Mouse (Mus musculus): ENCODE measurements around the gene Hs6st3. TPM values are rescaled to one million over a fixed set of nuclear protein-coding genes. Genes with fewer than 3 reads are reported as not detected.

Hs6st3 gene
- polyA plus RNA-seq, 1 experiment from 2014 or later = 0.53 TPM

DNA sequence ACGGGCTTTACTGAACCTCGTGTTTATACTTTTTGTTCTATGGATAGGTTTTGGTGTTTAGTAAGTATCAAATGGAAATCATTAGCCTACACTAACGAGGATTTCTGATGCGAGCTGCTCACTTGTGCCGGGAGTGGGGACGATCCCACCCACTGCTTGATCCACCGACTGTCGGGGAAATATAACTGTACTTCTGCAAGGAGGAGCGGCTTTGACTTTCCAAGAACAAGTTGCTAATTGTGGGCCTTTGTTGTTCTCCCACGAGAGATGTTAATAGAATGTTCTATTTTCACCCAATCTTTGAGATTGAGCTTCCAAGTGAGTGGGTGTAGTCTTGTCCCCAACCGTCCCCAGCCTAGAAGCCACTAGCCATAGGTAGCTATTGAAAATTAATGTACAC is 209.1 kb downstream of the Hs6st3 start:
- H3K4me3 ChIP-seq (ENCODE audit: low read depth, low read length) = no peak overlapping the region
- no peaks in the 10 kb centered on the region for H3K36me3 ChIP-seq (ENCODE audit: control insufficient read depth, insufficient read depth, low read length)
- 90% methylated on average over 11 of the region's 11 CpGs for WGBS
- H3K9me3 ChIP-seq (ENCODE audit: control insufficient read depth, low read length) = no peaks in the 10 kb centered on the region
- H3K4me2 ChIP-seq (ENCODE audit: low read depth) = no peak overlapping the region
- DNase-seq (ENCODE audit: low spot score) (no peak), ATAC-seq (ENCODE audit: insufficient read depth, low FRiP score, low TSS enrichment) (no peak)
- H3K27me3 ChIP-seq (ENCODE audit: control insufficient read depth, insufficient read depth, low read length) = no peaks in the 10 kb centered on the region
- H3K27ac ChIP-seq (ENCODE audit: low read depth, low read length) = no peak overlapping the region
- no peaks in the 10 kb centered on the region for H3K4me1 ChIP-seq (ENCODE audit: control insufficient read depth, insufficient read depth, low read length)
- no peak overlapping the region for H3K9ac ChIP-seq (ENCODE audit: low read length)

DNA sequence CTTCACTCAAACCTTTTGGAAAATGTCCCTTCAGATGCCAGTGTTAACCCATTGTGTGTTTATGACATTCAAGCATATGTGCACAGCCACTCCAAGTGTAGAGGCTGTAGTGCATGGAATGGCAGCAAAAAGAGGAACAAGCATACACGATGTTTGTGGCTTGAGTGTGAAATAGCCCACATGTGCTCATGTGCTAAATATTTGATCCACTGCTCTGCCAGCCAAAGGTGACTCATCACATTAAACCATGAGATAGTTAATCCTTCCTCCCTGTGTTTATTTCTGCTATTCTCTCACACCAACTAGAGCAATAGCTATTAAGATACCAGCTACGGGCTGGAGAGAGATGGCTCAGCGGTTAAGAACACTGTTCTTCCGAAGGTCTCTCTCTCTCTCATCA is 223.3 kb downstream of the Hs6st3 start:
- Histone ChIP-seq H3K4me1 (ENCODE audit: control insufficient read depth, insufficient read depth, low read length) (no peaks in the 10 kb centered on the region), H3K4me2 (ENCODE audit: low read depth) (no peak overlapping the region), H3K9me3 (ENCODE audit: control insufficient read depth, low read length) (no peaks in the 10 kb centered on the region), H3K36me3 (ENCODE audit: control insufficient read depth, insufficient read depth, low read length) (no peaks in the 10 kb centered on the region), H3K9ac (ENCODE audit: low read length) (no peak overlapping the region), H3K4me3 (ENCODE audit: low read depth, low read length) (no peak overlapping the region), H3K27ac (ENCODE audit: low read depth, low read length) (no peak overlapping the region), H3K27me3 (ENCODE audit: control insufficient read depth, insufficient read depth, low read length) (no peaks in the 10 kb centered on the region)
- ATAC-seq (ENCODE audit: insufficient read depth, low FRiP score, low TSS enrichment) (no peak), DNase-seq (ENCODE audit: low spot score) (no peak)
- 95% methylated on average over 4 of the region's 4 CpGs for WGBS

DNA sequence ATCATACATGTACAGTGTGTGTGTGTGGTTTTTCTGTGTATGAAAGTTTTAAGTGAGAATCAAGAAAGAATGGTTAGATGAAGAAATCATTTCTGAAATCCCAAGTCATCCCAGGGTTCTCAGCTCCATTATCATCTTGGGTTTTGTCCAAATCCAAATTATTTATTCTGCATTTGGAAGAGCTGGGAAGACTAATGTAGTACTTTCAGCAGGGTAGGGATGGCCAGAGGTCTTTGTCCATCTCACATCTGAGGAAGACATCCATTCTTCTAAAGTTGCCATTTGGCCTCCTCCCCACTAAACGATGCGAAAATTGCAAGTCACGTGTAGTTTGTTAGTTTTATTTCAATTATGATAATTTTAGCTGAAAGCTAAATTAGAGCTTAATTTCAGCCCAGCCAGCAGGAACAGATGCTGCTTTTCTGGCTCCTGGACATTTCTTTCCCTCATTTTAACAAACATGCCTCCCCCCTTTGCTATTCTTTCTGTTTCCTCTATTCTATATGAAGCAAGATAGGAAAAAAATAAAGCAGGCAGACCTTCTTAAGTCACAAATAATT is 229.8 kb downstream of the Hs6st3 start:
- ATAC-seq (ENCODE audit: insufficient read depth, low FRiP score, low TSS enrichment) (no peak), DNase-seq (ENCODE audit: low spot score) (no peak)
- H3K36me3 ChIP-seq (ENCODE audit: control insufficient read depth, insufficient read depth, low read length) = no peaks in the 10 kb centered on the region
- H3K9ac ChIP-seq (ENCODE audit: low read length) = no peak overlapping the region
- no peaks in the 10 kb centered on the region for H3K27me3 ChIP-seq (ENCODE audit: control insufficient read depth, insufficient read depth, low read length)
- 86% methylated on average over 3 of the region's 3 CpGs for whole genome bisulfite sequencing
- no peak overlapping the region for H3K4me2 ChIP-seq (ENCODE audit: low read depth)
- no peaks in the 10 kb centered on the region for H3K4me1 ChIP-seq (ENCODE audit: control insufficient read depth, insufficient read depth, low read length)
- H3K4me3 ChIP-seq (ENCODE audit: low read depth, low read length) = no peak overlapping the region
- no peaks in the 10 kb centered on the region for H3K9me3 ChIP-seq (ENCODE audit: control insufficient read depth, low read length)
- H3K27ac ChIP-seq (ENCODE audit: low read depth, low read length) = no peak overlapping the region

DNA sequence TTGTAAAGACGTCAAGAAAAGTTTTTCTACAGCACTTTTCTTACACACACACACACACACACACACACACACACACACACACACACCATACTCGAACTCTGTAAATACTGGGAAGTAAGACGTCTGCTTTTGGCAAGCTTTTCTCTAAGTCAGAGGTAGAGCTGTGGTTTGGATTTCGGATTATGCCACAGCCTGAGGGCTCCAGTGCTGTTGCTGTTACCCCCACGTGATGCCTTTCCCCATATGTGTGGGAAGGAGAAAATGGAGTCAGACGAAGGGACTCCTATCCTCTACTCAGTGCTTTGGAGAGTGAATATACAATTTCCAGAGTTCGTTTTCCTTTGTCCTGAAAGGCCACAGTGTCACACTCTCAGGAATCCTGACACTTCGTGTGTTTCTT is 231.1 kb downstream of the Hs6st3 start:
- no peak overlapping the region for H3K4me3 ChIP-seq (ENCODE audit: low read depth, low read length)
- no peak for ATAC-seq (ENCODE audit: insufficient read depth, low FRiP score, low TSS enrichment)
- no peak overlapping the region for H3K4me2 ChIP-seq (ENCODE audit: low read depth)
- no peak overlapping the region for H3K9ac ChIP-seq (ENCODE audit: low read length)
- no peak for DNase-seq (ENCODE audit: low spot score)
- no peaks in the 10 kb centered on the region for H3K9me3 ChIP-seq (ENCODE audit: control insufficient read depth, low read length)
- 83% methylated on average over 8 of the region's 8 CpGs for WGBS
- H3K36me3 ChIP-seq (ENCODE audit: control insufficient read depth, insufficient read depth, low read length) = no peaks in the 10 kb centered on the region
- no peaks in the 10 kb centered on the region for H3K4me1 ChIP-seq (ENCODE audit: control insufficient read depth, insufficient read depth, low read length)
- H3K27ac ChIP-seq (ENCODE audit: low read depth, low read length) = no peak overlapping the region
- no peaks in the 10 kb centered on the region for H3K27me3 ChIP-seq (ENCODE audit: control insufficient read depth, insufficient read depth, low read length)

DNA sequence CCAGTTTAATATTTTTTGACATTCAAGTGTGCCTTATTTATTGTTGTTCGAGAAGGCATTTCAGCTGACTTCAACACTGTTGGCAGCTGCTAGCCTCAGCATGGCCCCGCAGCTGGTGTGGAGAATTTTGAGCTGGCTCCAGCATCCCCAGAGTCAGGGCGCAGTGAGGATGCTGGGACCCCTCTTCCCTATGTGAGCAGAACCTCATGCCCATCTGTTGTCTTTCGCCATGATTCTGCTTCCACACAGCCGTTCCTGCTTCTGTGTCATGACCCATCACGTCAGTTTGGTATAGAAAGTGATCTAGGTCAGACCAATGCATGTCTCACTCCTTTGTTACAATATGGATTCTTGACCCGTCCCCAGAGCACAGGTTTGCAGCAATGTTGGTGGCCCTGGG is 231.9 kb downstream of the Hs6st3 start:
- H3K4me3 ChIP-seq (ENCODE audit: low read depth, low read length) = no peak overlapping the region
- H3K4me2 ChIP-seq (ENCODE audit: low read depth) = no peak overlapping the region
- H3K36me3 ChIP-seq (ENCODE audit: control insufficient read depth, insufficient read depth, low read length) = no peaks in the 10 kb centered on the region
- H3K27ac ChIP-seq (ENCODE audit: low read depth, low read length) = no peak overlapping the region
- H3K27me3 ChIP-seq (ENCODE audit: control insufficient read depth, insufficient read depth, low read length) = no peaks in the 10 kb centered on the region
- 89% methylated on average over 7 of the region's 7 CpGs for WGBS
- H3K9me3 ChIP-seq (ENCODE audit: control insufficient read depth, low read length) = no peaks in the 10 kb centered on the region
- H3K4me1 ChIP-seq (ENCODE audit: control insufficient read depth, insufficient read depth, low read length) = no peaks in the 10 kb centered on the region
- ATAC-seq (ENCODE audit: insufficient read depth, low FRiP score, low TSS enrichment) = no peak
- DNase-seq (ENCODE audit: low spot score) = no peak
- H3K9ac ChIP-seq (ENCODE audit: low read length) = no peak overlapping the region

DNA sequence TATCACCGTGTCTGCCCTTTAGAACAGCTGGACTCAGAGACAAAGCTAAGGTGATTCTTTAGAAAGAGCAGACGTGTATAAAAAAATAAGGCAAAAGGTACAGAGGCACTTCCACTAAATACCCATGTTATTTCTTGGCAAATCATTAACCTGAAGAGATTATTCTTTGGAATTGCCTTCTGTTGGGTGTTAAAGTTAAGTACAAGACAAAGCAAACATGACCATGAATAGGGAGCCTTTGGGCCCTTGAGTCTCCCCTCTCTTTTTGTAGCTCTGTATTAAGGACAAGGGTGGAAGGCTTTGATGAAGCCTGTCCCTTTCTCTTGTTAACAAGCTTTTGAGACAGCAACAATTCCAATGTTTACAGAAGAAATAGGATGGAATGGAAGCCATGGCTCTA is 241.2 kb downstream of the Hs6st3 start:
- WGBS = 84% methylated on average over 2 of the region's 2 CpGs
- Histone ChIP-seq H3K9me3 (ENCODE audit: control insufficient read depth, low read length) (no peaks in the 10 kb centered on the region), H3K4me3 (ENCODE audit: low read depth, low read length) (no peak overlapping the region), H3K27ac (ENCODE audit: low read depth, low read length) (no peak overlapping the region), H3K4me1 (ENCODE audit: control insufficient read depth, insufficient read depth, low read length) (no peaks in the 10 kb centered on the region), H3K36me3 (ENCODE audit: control insufficient read depth, insufficient read depth, low read length) (no peaks in the 10 kb centered on the region), H3K9ac (ENCODE audit: low read length) (no peak overlapping the region), H3K4me2 (ENCODE audit: low read depth) (no peak overlapping the region), H3K27me3 (ENCODE audit: control insufficient read depth, insufficient read depth, low read length) (no peaks in the 10 kb centered on the region)
- ATAC-seq (ENCODE audit: insufficient read depth, low FRiP score, low TSS enrichment) (no peak), DNase-seq (ENCODE audit: low spot score) (no peak)

DNA sequence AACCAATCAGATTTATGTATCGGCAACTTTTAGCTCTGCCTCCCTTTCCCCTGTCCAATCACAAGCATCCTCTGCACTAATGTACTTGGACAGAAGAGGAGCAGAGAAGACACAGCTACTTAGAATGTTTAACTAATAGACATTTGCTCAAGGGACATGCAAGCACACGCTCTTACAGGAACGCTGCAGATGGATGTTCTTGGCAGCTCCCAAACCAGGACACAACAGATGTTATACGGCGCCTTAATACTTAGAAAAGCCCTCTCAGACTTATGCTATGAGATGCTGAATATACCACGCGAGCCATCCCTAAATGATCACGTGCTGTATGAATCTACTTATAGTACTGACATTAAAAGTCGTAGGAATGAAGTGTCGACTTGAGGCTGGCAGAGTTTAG is 263.5 kb downstream of the Hs6st3 start:
- 91% methylated on average over 10 of the region's 10 CpGs for WGBS
- H3K36me3 ChIP-seq (ENCODE audit: control insufficient read depth, insufficient read depth, low read length) = no peaks in the 10 kb centered on the region
- no peaks in the 10 kb centered on the region for H3K9me3 ChIP-seq (ENCODE audit: control insufficient read depth, low read length)
- no peaks in the 10 kb centered on the region for H3K4me1 ChIP-seq (ENCODE audit: control insufficient read depth, insufficient read depth, low read length)
- DNase-seq (ENCODE audit: low spot score) (no peak), ATAC-seq (ENCODE audit: insufficient read depth, low FRiP score, low TSS enrichment) (no peak)
- no peak overlapping the region for H3K4me2 ChIP-seq (ENCODE audit: low read depth)
- H3K27ac ChIP-seq (ENCODE audit: low read depth, low read length) = no peak overlapping the region
- no peak overlapping the region for H3K4me3 ChIP-seq (ENCODE audit: low read depth, low read length)
- no peaks in the 10 kb centered on the region for H3K27me3 ChIP-seq (ENCODE audit: control insufficient read depth, insufficient read depth, low read length)
- no peak overlapping the region for H3K9ac ChIP-seq (ENCODE audit: low read length)

DNA sequence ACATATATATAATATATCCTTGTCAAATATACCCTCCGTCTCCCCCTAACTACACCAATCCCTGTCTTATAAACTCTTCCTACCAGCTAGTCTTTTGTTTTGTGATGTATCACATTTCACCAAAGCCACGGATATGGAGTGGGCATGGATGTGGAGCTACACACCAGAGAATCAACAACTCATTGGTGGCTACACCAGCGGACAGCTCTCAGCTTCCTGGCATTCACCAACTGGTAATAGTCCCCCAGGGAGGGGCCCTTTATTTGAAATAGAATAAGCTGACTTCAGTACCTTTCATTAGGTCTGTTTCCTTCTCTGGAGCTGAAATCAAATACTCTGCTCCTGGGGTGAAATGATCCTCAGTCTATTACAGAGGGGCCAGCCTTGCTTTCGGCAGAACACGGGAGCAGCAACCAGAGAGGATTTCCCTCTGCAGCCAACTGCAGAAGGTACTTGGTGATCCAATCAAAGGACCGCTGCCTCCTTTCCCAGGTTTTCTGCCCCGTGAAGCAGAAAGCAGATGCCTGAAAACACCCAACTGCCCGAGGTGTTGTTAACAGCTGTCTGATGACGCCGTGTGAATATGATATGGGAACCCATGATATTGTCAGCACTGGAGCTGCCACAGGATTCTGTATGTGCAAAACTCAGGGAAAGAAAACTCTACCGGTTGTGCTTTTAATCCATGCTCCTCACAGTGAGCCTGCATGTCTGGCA is 271.4 kb downstream of the Hs6st3 start:
- Histone ChIP-seq H3K9me3 (ENCODE audit: control insufficient read depth, low read length) (no peaks in the 10 kb centered on the region), H3K36me3 (ENCODE audit: control insufficient read depth, insufficient read depth, low read length) (no peaks in the 10 kb centered on the region), H3K4me3 (ENCODE audit: low read depth, low read length) (no peak overlapping the region), H3K27ac (ENCODE audit: low read depth, low read length) (no peak overlapping the region), H3K4me2 (ENCODE audit: low read depth) (no peak overlapping the region), H3K27me3 (ENCODE audit: control insufficient read depth, insufficient read depth, low read length) (no peaks in the 10 kb centered on the region), H3K4me1 (ENCODE audit: control insufficient read depth, insufficient read depth, low read length) (no peaks in the 10 kb centered on the region), H3K9ac (ENCODE audit: low read length) (no peak overlapping the region)
- 77% methylated on average over 11 of the region's 11 CpGs for WGBS
- ATAC-seq (ENCODE audit: insufficient read depth, low FRiP score, low TSS enrichment) (no peak), DNase-seq (ENCODE audit: low spot score) (peak; percentile 11)

DNA sequence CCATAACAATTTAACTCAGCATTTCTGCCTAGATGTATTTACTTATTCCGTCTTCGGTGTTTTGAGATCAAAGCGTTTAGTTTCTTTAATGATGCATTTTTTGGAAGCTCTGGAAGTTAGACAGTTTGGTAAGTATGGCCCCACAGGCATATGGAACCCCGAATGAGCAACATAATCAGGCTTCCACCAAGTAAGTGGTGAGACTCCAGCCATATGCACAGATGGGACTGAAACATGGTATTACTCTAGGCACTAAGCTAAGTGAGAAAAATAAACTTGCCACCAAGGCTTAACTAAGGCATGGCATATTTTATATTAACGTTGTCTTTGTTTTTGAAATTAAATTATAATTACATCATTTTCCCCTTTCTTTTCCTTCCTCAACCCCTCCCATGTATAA is 284.8 kb downstream of the Hs6st3 start:
- Histone ChIP-seq H3K27me3 (ENCODE audit: control insufficient read depth, insufficient read depth, low read length) (no peaks in the 10 kb centered on the region), H3K9me3 (ENCODE audit: control insufficient read depth, low read length) (no peaks in the 10 kb centered on the region), H3K4me1 (ENCODE audit: control insufficient read depth, insufficient read depth, low read length) (no peaks in the 10 kb centered on the region), H3K4me3 (ENCODE audit: low read depth, low read length) (no peak overlapping the region), H3K4me2 (ENCODE audit: low read depth) (no peak overlapping the region), H3K36me3 (ENCODE audit: control insufficient read depth, insufficient read depth, low read length) (no peaks in the 10 kb centered on the region), H3K27ac (ENCODE audit: low read depth, low read length) (no peak overlapping the region), H3K9ac (ENCODE audit: low read length) (no peak overlapping the region)
- no peak for DNase-seq (ENCODE audit: low spot score)
- no peak for ATAC-seq (ENCODE audit: insufficient read depth, low FRiP score, low TSS enrichment)
- WGBS = 96% methylated on average over 5 of the region's 5 CpGs
